Mouse (Mus musculus): ENCODE results near the gene Hoxc10. TPM values are rescaled to one million over a fixed set of nuclear protein-coding genes. Genes with fewer than 3 reads are reported as not detected.

Hoxc10 gene
- polyA plus RNA-seq, 1 experiment from 2014 or later = not detected

DNA sequence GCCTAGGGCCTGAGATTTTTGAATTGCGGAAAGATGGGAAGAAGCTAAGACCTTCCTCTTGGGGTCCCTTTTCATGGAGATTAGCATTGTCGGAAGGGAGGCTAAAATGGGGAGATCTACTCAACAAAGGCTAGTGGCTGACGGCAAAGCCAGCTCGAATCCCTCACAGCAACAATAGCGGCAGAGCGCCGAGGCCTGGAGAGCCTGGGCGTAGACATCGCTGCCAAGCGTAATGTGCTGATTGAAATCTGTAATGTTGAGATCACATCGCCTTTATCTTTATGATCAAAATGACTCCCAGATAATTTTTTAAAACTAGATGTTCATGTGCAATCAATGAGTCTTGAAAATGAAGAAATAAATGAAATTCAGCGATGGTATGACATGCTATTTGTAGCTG, 32.2 kb upstream of the Hoxc10 start:
- no peak overlapping the region for H3K9ac ChIP-seq
- H3K9me3 ChIP-seq = no peaks in the 10 kb centered on the region
- H3K27me3 ChIP-seq (replicated peaks) = peaks cover 96% of the 10 kb centered on the region
- peaks cover 2% of the 10 kb centered on the region; the same call in 1 of the 2 replicates for H3K4me1 ChIP-seq
- ATAC-seq (replicated peaks) = no peak
- no peaks in the 10 kb centered on the region for H3K36me3 ChIP-seq (replicated peaks)
- H3K4me3 ChIP-seq = no peak overlapping the region
- no peak overlapping the region for H3K27ac ChIP-seq
- under 1% methylated on average over 12 of the region's 12 CpGs for WGBS
- H3K4me2 ChIP-seq = no peak overlapping the region

DNA sequence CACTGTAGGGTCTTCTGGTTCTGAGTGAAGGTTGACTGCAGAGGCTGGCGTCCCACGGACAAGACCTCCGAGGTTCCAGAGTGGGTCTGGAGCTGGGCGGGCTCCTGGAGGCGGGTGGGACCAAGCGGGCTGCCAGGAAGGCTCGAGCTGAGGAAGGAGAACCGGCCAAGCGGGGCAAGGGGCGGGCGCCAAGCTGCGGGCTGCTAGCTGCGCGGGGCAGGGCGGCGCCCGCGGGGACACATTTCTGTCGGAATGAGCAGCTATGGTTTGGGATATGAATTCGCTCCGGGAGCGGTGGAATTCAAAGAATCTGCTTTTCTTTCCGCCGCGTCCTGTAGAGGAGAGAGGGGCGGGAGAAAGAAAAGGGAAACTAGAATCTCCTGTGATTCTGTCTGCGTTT, 31.7 kb upstream of the Hoxc10 start:
- Histone ChIP-seq H3K36me3 (replicated peaks) (no peaks in the 10 kb centered on the region), H3K27me3 (replicated peaks) (peaks cover 96% of the 10 kb centered on the region), H3K27ac (no peak overlapping the region), H3K4me1 (peaks cover 3% of the 10 kb centered on the region; the same call in 1 of the 2 replicates), H3K9me3 (no peaks in the 10 kb centered on the region), H3K4me2 (no peak overlapping the region), H3K4me3 (no peak overlapping the region), H3K9ac (no peak overlapping the region)
- under 1% methylated on average over 27 of the region's 27 CpGs for WGBS
- no peak for ATAC-seq (replicated peaks)

GRCm38 (mm10) chr15:102936279-102936972, 30.2 kb upstream of the Hoxc10 start, which contains the start of gene Hoxc12:
Hoxc12 (plus strand) TSS chr15:102936757.
- no peak within 1 kb of the TSS for H3K4me2 ChIP-seq
- no peaks in the 10 kb centered on the region for H3K9me3 ChIP-seq
- H3K27ac ChIP-seq = no peak within 1 kb of the TSS
- no peak within 1 kb of the TSS for H3K9ac ChIP-seq
- 1% methylated on average over 31 of the region's 31 CpGs for WGBS
- peaks cover 96% of the 10 kb centered on the region for H3K27me3 ChIP-seq (replicated peaks)
- H3K36me3 ChIP-seq (replicated peaks) = no peaks in the 10 kb centered on the region
- H3K4me1 ChIP-seq = peaks cover 3% of the 10 kb centered on the region; the same call in 1 of the 2 replicates
- ATAC-seq (replicated peaks) = no peak
- H3K4me3 ChIP-seq = no peak within 1 kb of the TSS

DNA sequence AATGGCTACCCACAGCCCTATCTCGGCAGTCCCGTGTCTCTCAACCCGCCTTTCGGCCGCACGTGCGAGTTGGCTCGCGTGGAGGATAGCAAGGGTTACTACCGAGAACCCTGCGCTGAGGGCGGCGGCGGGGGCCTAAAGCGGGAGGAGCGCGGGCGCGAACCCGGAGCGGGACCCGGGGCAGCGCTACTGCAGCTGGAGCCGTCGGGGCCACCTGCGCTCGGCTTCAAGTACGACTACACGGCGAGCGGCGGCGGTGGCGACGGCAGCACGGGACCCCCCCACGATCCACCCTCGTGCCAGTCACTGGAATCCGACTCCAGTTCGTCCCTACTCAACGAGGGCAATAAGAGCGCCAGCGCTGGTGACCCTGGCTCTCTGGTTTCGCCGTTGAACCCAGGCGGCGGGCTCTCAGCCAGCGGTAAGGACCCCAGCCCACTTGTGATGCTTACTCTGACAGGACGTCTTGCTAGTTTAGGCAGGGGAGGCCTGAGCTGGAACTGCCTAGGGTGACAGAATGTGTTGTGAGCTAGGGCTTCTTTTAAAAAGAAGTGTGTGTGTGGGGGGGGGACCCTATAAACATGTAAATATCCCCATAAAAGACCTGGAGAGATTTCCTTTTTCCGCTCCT, 29.4 kb upstream of the Hoxc10 start:
- Histone ChIP-seq H3K9me3 (no peaks in the 10 kb centered on the region), H3K4me3 (no peak overlapping the region), H3K36me3 (replicated peaks) (no peaks in the 10 kb centered on the region), H3K4me2 (no peak overlapping the region), H3K27me3 (replicated peaks) (peaks cover 96% of the 10 kb centered on the region), H3K9ac (no peak overlapping the region), H3K4me1 (peaks cover 3% of the 10 kb centered on the region; the same call in 1 of the 2 replicates), H3K27ac (no peak overlapping the region)
- no peak for ATAC-seq (replicated peaks)
- under 1% methylated on average over 50 of the region's 50 CpGs for WGBS

DNA sequence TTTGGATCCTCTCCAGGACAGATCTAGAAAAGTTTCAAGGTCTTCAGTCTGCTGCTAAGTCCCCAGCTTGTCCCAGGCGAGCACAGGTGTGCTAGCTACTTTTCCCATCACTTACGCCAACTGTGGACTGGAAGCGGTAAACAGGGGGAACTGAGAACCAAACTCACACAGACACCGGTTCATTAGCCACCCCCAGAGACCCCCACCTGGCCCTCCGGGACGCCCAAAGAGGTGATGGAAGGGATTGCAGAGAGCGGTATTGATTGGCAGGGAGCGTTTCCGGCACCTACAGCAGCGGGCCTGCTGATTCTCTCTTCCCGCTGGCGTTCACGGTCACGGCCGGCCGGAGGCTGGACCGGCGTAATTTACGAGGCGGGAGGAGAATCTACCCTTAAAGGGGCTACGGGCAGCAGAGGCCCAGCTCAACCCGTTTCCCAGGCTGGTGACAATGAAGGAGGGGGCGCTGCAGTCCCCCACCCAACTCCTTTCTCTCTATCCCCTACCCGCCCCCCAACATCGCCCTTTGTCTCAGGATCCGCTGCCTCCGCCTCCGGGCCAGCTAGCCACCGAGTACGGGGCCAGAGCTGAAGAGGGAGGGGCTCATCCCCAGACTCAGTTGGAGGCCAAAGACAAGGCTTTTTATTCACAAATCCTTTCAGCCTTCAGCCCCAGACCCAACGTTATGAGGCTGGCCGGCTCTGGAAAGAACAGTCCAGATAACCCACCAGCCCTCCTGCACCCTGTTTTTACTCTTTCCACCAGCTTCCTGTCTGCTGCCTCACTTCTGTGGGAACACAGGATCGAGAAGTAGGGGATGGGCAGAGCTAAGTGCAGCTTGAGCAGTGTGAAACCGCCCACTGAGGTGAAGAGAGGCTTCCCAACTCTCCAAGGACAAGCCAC, 27.1 kb upstream of the Hoxc10 start:
- H3K36me3 ChIP-seq (replicated peaks) = no peaks in the 10 kb centered on the region
- under 1% methylated on average over 34 of the region's 34 CpGs for WGBS
- no peak for ATAC-seq (replicated peaks)
- no peaks in the 10 kb centered on the region for H3K9me3 ChIP-seq
- H3K4me1 ChIP-seq = peaks cover 7% of the 10 kb centered on the region
- H3K9ac ChIP-seq = no peak overlapping the region
- H3K27me3 ChIP-seq (replicated peaks) = peaks cover 94% of the 10 kb centered on the region
- no peak overlapping the region for H3K4me3 ChIP-seq
- H3K4me2 ChIP-seq = no peak overlapping the region
- H3K27ac ChIP-seq = no peak overlapping the region

DNA sequence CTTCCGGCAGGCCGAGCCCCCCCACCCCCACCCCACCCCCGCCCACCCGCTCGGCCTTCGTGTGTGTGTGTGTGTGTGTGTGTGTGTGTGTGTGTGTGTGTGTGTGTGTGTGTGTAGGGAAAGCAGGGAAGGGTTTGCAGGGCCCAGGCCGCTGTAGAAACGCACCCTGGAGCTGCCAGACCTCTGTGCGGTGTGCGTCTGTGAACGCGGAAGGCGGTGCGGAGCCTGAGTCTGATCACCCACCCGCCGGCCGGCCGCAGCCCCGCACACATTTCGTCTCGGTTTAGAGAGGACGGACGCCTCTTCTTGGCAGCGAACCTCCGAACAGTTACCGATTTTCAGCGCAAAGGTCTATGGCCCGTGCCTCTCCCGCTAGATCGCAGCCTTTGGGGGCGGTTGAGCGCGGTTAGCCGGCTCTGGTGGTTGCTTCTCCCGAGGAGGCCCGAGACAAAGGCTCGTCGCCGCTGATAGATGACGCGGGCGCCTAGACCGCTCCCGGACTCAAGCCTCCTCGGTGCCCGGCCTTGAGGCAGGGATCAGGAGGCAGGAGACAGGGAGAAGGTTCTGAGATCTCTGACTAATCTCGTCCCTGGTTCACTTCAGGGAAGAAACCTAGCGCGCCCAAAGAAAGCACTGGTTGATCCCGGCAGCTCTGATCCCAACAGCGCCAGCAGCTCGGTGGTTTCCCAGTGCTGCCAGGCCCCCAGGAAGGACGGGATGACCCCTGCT, 23.7 kb upstream of the Hoxc10 start:
- H3K9ac ChIP-seq = no peak overlapping the region
- H3K4me2 ChIP-seq = peak overlapping the region; percentile 35
- H3K27ac ChIP-seq = no peak overlapping the region
- no peak for ATAC-seq (replicated peaks)
- H3K27me3 ChIP-seq (replicated peaks) = peaks cover 98% of the 10 kb centered on the region
- peaks cover 7% of the 10 kb centered on the region for H3K4me1 ChIP-seq
- no peaks in the 10 kb centered on the region for H3K36me3 ChIP-seq (replicated peaks)
- WGBS = under 1% methylated on average over 45 of the region's 53 CpGs
- H3K9me3 ChIP-seq = no peaks in the 10 kb centered on the region
- H3K4me3 ChIP-seq = peak overlapping the region; percentile 23; the same call in 1 of the 2 replicates

- H3K9me3 ChIP-seq = no peaks in the 10 kb centered on the region
- no peak overlapping the region for H3K4me3 ChIP-seq
- H3K4me2 ChIP-seq = no peak overlapping the region; the same call in 1 of the 2 replicates
- 5% methylated on average over 5 of the region's 5 CpGs for WGBS
- peaks cover 98% of the 10 kb centered on the region for H3K27me3 ChIP-seq (replicated peaks)
- no peak overlapping the region for H3K9ac ChIP-seq
- no peak for ATAC-seq (replicated peaks)
- H3K27ac ChIP-seq = no peak overlapping the region
- no peaks in the 10 kb centered on the region for H3K36me3 ChIP-seq (replicated peaks)
- peaks cover 7% of the 10 kb centered on the region for H3K4me1 ChIP-seq
Measured at GRCm38 (mm10) chr15:102943468-102943813, 23.2 kb upstream of the Hoxc10 start.

- no peaks in the 10 kb centered on the region for H3K36me3 ChIP-seq (replicated peaks)
- ATAC-seq (replicated peaks) = no peak
- no peak overlapping the region for H3K27ac ChIP-seq
- H3K9ac ChIP-seq = no peak overlapping the region
- no peak overlapping the region for H3K4me3 ChIP-seq
- peaks cover 4% of the 10 kb centered on the region for H3K4me1 ChIP-seq
- H3K9me3 ChIP-seq = no peaks in the 10 kb centered on the region
- no peak overlapping the region for H3K4me2 ChIP-seq
- peaks cover 96% of the 10 kb centered on the region for H3K27me3 ChIP-seq (replicated peaks)
- WGBS = 12% methylated on average over 22 of the region's 22 CpGs
Measured at GRCm38 (mm10) chr15:102945185-102946077, 21.2 kb upstream of the Hoxc10 start.

- WGBS = 2% methylated on average over 9 of the region's 9 CpGs
- no peak overlapping the region for H3K27ac ChIP-seq
Measured at GRCm38 (mm10) chr15:102947276-102947675, 19.3 kb upstream of the Hoxc10 start.

GRCm38 (mm10) chr15:102948842-102949241, 17.8 kb upstream of the Hoxc10 start:
- H3K9me3 ChIP-seq = no peaks in the 10 kb centered on the region
- H3K4me3 ChIP-seq = no peak overlapping the region
- no peak overlapping the region for H3K9ac ChIP-seq
- no peak overlapping the region for H3K4me2 ChIP-seq
- H3K4me1 ChIP-seq = no peaks in the 10 kb centered on the region
- peaks cover 98% of the 10 kb centered on the region for H3K27me3 ChIP-seq (replicated peaks)
- 9% methylated on average over 2 of the region's 2 CpGs for WGBS
- no peak for ATAC-seq (replicated peaks)
- H3K27ac ChIP-seq = no peak overlapping the region
- no peaks in the 10 kb centered on the region for H3K36me3 ChIP-seq (replicated peaks)

More at GRCm38 (mm10) chr15:102947276-102947675, 19.3 kb upstream of the Hoxc10 start:
- no peak overlapping the region for H3K4me2 ChIP-seq
- no peak overlapping the region for H3K9ac ChIP-seq
- peaks cover 96% of the 10 kb centered on the region for H3K27me3 ChIP-seq (replicated peaks)
- H3K4me3 ChIP-seq = no peak overlapping the region
- no peaks in the 10 kb centered on the region for H3K36me3 ChIP-seq (replicated peaks)
- H3K4me1 ChIP-seq = peaks cover 4% of the 10 kb centered on the region
- no peaks in the 10 kb centered on the region for H3K9me3 ChIP-seq
- no peak for ATAC-seq (replicated peaks)

DNA sequence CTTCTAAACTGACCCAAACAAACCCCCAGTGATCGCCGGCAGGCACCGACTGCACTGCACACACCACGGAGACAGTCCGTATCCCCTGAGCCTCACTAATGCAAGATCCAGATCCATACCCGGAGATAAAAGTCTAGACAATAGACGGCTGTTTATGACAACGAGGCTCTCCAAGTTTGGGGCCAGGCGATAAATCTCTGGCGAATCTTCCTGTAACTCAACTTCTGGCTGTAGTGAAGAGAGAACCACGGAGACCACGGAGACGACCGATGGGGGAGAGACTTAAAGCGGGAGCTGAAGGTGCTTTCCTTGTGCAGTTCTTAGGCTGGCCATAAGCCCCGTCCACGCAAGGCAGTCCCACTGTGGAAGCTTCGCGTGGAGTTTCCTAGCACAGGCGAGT, 16.9 kb upstream of the Hoxc10 start:
- H3K27me3 ChIP-seq (replicated peaks) = peaks cover 98% of the 10 kb centered on the region
- WGBS = 2% methylated on average over 20 of the region's 20 CpGs

More for the DNA sequence above, 16.9 kb upstream of the Hoxc10 start:
- H3K36me3 ChIP-seq (replicated peaks) = no peaks in the 10 kb centered on the region
- no peak for ATAC-seq (replicated peaks)
- H3K9ac ChIP-seq = no peak overlapping the region
- H3K4me3 ChIP-seq = no peak overlapping the region
- no peak overlapping the region for H3K27ac ChIP-seq
- no peaks in the 10 kb centered on the region for H3K9me3 ChIP-seq
- no peaks in the 10 kb centered on the region for H3K4me1 ChIP-seq
- H3K4me2 ChIP-seq = no peak overlapping the region

All from midbrain, embryonic 15.5 days (tissue).